Mouse (Mus musculus): ENCODE data around the gene Apol7c. TPM values are rescaled to one million over a fixed set of nuclear protein-coding genes. Genes with fewer than 3 reads are reported as not detected.
"Not testable (repeated sequence)": the region's sequence is repeated elsewhere in the genome, so short reads cannot be mapped to it uniquely, and the experiment has no call there.

Apol7c gene
- polyA plus RNA-seq, 1 experiment from 2014 or later = 0.04 TPM

GRCm38 (mm10) chr15:77507966-77508365 lies 25.1 kb downstream of the Apol7c start, which contains the start of gene Apol11a:
Apol11a (plus strand) TSS chr15:77508271.
- H3K9me3 ChIP-seq (replicated peaks; ENCODE audit: control insufficient read depth, low read length); H3K4me3 ChIP-seq (ENCODE audit: low read depth, low read length); H3K27me3 ChIP-seq (ENCODE audit: control insufficient read depth, insufficient read depth, low read depth, low read length); H3K36me3 ChIP-seq (ENCODE audit: control insufficient read depth, insufficient read depth); H3K27ac ChIP-seq (ENCODE audit: low read length); ATAC-seq (ENCODE audit: low read depth); H3K4me2 ChIP-seq (ENCODE audit: low read depth, low read length); H3K4me1 ChIP-seq (ENCODE audit: control insufficient read depth, low read depth, low read length); H3K9ac ChIP-seq (ENCODE audit: low read depth, low read length): not testable (repeated sequence)

GRCm38 (mm10) chr15:77494694-77495093 lies 38.4 kb downstream of the Apol7c start:
- H3K4me2 ChIP-seq (ENCODE audit: low read depth, low read length); H3K27me3 ChIP-seq (ENCODE audit: control insufficient read depth, insufficient read depth, low read depth, low read length); H3K9ac ChIP-seq (ENCODE audit: low read depth, low read length); H3K9me3 ChIP-seq (replicated peaks; ENCODE audit: control insufficient read depth, low read length); ATAC-seq (ENCODE audit: low read depth); H3K4me1 ChIP-seq (ENCODE audit: control insufficient read depth, low read depth, low read length); H3K4me3 ChIP-seq (ENCODE audit: low read depth, low read length); H3K36me3 ChIP-seq (ENCODE audit: control insufficient read depth, insufficient read depth); H3K27ac ChIP-seq (ENCODE audit: low read length): not testable (repeated sequence)
- 27% methylated on average over 1 of the region's 1 CpGs for WGBS (ENCODE audit: insufficient replicate concordance)

GRCm38 (mm10) chr15:77493181-77493580 lies 39.9 kb downstream of the Apol7c start:
- ATAC-seq (ENCODE audit: low read depth); H3K9ac ChIP-seq (ENCODE audit: low read depth, low read length); H3K9me3 ChIP-seq (replicated peaks; ENCODE audit: control insufficient read depth, low read length); H3K4me2 ChIP-seq (ENCODE audit: low read depth, low read length); H3K4me3 ChIP-seq (ENCODE audit: low read depth, low read length); H3K36me3 ChIP-seq (ENCODE audit: control insufficient read depth, insufficient read depth); H3K27ac ChIP-seq (ENCODE audit: low read length); H3K27me3 ChIP-seq (ENCODE audit: control insufficient read depth, insufficient read depth, low read depth, low read length); H3K4me1 ChIP-seq (ENCODE audit: control insufficient read depth, low read depth, low read length): not testable (repeated sequence)
- no CpG with 5 or more reads among the region's 1 CpGs for WGBS (ENCODE audit: insufficient replicate concordance)

GRCm38 (mm10) chr15:77482140-77482794 lies 50.8 kb downstream of the Apol7c start:
- Histone ChIP-seq H3K36me3 (ENCODE audit: control insufficient read depth, insufficient read depth) (no peaks in the 10 kb centered on the region), H3K9ac (ENCODE audit: low read depth, low read length) (no peak overlapping the region), H3K9me3 (replicated peaks; ENCODE audit: control insufficient read depth, low read length) (no peaks in the 10 kb centered on the region), H3K27me3 (ENCODE audit: control insufficient read depth, insufficient read depth, low read depth, low read length) (no peaks in the 10 kb centered on the region), H3K4me3 (ENCODE audit: low read depth, low read length) (no peak overlapping the region), H3K27ac (ENCODE audit: low read length) (no peak overlapping the region), H3K4me2 (ENCODE audit: low read depth, low read length) (no peak overlapping the region), H3K4me1 (ENCODE audit: control insufficient read depth, low read depth, low read length) (no peaks in the 10 kb centered on the region)
- WGBS (ENCODE audit: insufficient replicate concordance) = 50% methylated on average over 4 of the region's 4 CpGs
- ATAC-seq (ENCODE audit: low read depth) = no peak

GRCm38 (mm10) chr15:77476693-77477092 lies 56.4 kb downstream of the Apol7c start, which contains the start of gene Apol10a:
Apol10a (plus strand) TSS chr15:77477047.
- not testable (repeated sequence) for ATAC-seq (ENCODE audit: low read depth)

More at GRCm38 (mm10) chr15:77476693-77477092, 56.4 kb downstream of the Apol7c start, which contains the start of gene Apol10a:
- not testable (repeated sequence) for H3K4me2 ChIP-seq (ENCODE audit: low read depth, low read length); H3K4me1 ChIP-seq (ENCODE audit: control insufficient read depth, low read depth, low read length); H3K9ac ChIP-seq (ENCODE audit: low read depth, low read length); H3K9me3 ChIP-seq (replicated peaks; ENCODE audit: control insufficient read depth, low read length); H3K36me3 ChIP-seq (ENCODE audit: control insufficient read depth, insufficient read depth); H3K4me3 ChIP-seq (ENCODE audit: low read depth, low read length); H3K27me3 ChIP-seq (ENCODE audit: control insufficient read depth, insufficient read depth, low read depth, low read length); H3K27ac ChIP-seq (ENCODE audit: low read length)
- 41% methylated on average over 2 of the region's 2 CpGs for WGBS (ENCODE audit: insufficient replicate concordance)

Other genes starting within 250 kb of the Apol7c start
- gene Rbfox2, start 226.3 kb downstream of the Apol7c start, polyA plus RNA-seq (2015; fragmentation: Nextera tagmentation; extraction: Ambion mirVana) = 12.7 and 14.4 TPM in 2 replicates
- gene Apol7a, start 134.2 kb downstream of the Apol7c start, polyA plus RNA-seq (2015; fragmentation: Nextera tagmentation; extraction: Ambion mirVana) = 3.9 and 7.3 TPM in 2 replicates
- gene Apol9a, start 122.2 kb downstream of the Apol7c start, polyA plus RNA-seq (2015; fragmentation: Nextera tagmentation; extraction: Ambion mirVana) = 0.15 TPM in 1 of 2 replicates, not detected in the other
- gene Apol7b, start 85.8 kb downstream of the Apol7c start, polyA plus RNA-seq (2015; fragmentation: Nextera tagmentation; extraction: Ambion mirVana) = not detected in 2 replicates
- gene Apol10a, start 56.3 kb downstream of the Apol7c start, polyA plus RNA-seq (2015; fragmentation: Nextera tagmentation; extraction: Ambion mirVana) = 0.04 TPM in 1 of 2 replicates, not detected in the other
- 0.09 and 0.11 TPM in 2 replicates for gene Apol11a, start 25.0 kb downstream of the Apol7c start, polyA plus RNA-seq (2015; fragmentation: Nextera tagmentation; extraction: Ambion mirVana)
- not detected in 2 replicates for gene 1700025B11Rik, start 28.6 kb upstream of the Apol7c start, polyA plus RNA-seq (2015; fragmentation: Nextera tagmentation; extraction: Ambion mirVana)
- not detected in 2 replicates for gene Apol10b, start 62.8 kb upstream of the Apol7c start, polyA plus RNA-seq (2015; fragmentation: Nextera tagmentation; extraction: Ambion mirVana)
- gene Gm36245, start 65.9 kb upstream of the Apol7c start, polyA plus RNA-seq (2015; fragmentation: Nextera tagmentation; extraction: Ambion mirVana) = not detected in 2 replicates
- 4.4 and 4.5 TPM in 2 replicates for gene Apol11b, start 110.0 kb upstream of the Apol7c start, polyA plus RNA-seq (2015; fragmentation: Nextera tagmentation; extraction: Ambion mirVana)
- not detected in 2 replicates for gene Apol7e, start 165.5 kb upstream of the Apol7c start, polyA plus RNA-seq (2015; fragmentation: Nextera tagmentation; extraction: Ambion mirVana)
- gene Apol9b, start 195.7 kb upstream of the Apol7c start, polyA plus RNA-seq (2015; fragmentation: Nextera tagmentation; extraction: Ambion mirVana) = not detected in 2 replicates
- gene Apol8, start 223.7 kb upstream of the Apol7c start, polyA plus RNA-seq (2015; fragmentation: Nextera tagmentation; extraction: Ambion mirVana) = 26.2 and 26.9 TPM in 2 replicates